ENCODE assay signal across 14 mouse cellular contexts in the genomic region with DNA sequence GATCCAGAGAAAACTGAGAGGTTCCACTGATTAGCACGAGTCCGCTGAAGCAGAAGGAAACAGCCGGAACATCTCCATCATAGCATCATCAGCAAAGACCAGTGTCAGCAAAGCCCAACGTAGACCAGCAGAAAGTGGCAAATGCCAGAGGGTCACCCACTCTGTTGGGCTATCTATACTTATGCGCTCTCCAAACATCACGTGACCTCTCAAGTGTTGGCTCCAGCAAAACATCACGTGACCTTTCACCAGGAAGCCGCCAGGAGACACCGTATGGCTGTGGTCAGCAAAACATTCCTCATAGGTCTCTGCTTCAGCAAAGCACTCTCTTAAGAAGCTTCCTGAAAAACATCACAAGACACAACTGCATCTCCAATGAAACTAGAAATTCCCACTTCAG. TPM values are rescaled to one million over a fixed set of nuclear protein-coding genes. Genes with fewer than 3 reads are reported as not detected.
A peak's percentile ranks its signal among the peaks of the same experiment; 100 is the strongest.
DNase-seq lines count a peak whose midpoint lies in the region; ATAC-seq lines count a peak whose summit lies in the region.
"Had no signal": no experiment of that assay in that cellular context is flagged by ENCODE, and none has a peak within 500 bp of the region (broad histone marks: within the 10 kb centered on the region; RNA-seq: fewer than 3 reads in every experiment).

No protein-coding gene starts in this region.

- H3K4me3 ChIP-seq in forebrain, embryonic 10.5 days, result no peak overlapping the region
- no peak overlapping the region for H3K4me3 ChIP-seq in forebrain, embryonic 14.5 days (ENCODE audit: low read depth, low read length)
- H3K4me3 ChIP-seq in liver, embryonic 13.5 days (replicated peaks), result no peak overlapping the region
- no peak overlapping the region for H3K4me3 ChIP-seq in liver, embryonic 12.5 days
- H3K4me3 ChIP-seq: embryonic facial prominence, embryonic 12.5 days; limb, embryonic 12.5 days; megakaryocyte, embryonic 14.5 days had no signal

- no peak overlapping the region for H3K4me2 ChIP-seq in forebrain, embryonic 14.5 days (ENCODE audit: low read length)
- H3K4me2 ChIP-seq in liver, embryonic 13.5 days, result no peak overlapping the region
- no peak overlapping the region for H3K4me2 ChIP-seq in liver, embryonic 12.5 days
- H3K4me2 ChIP-seq: embryonic facial prominence, embryonic 12.5 days; limb, embryonic 12.5 days had no signal

- H3K9me3 ChIP-seq in forebrain, embryonic 10.5 days, result no peaks in the 10 kb centered on the region
- H3K9me3 ChIP-seq in forebrain, embryonic 14.5 days (replicated peaks; ENCODE audit: control insufficient read depth, low read length), result no peaks in the 10 kb centered on the region
- H3K9me3 ChIP-seq in liver, embryonic 13.5 days (replicated peaks), result no peaks in the 10 kb centered on the region
- no peaks in the 10 kb centered on the region for H3K9me3 ChIP-seq in liver, embryonic 12.5 days (replicated peaks)
- H3K9me3 ChIP-seq: embryonic facial prominence, embryonic 12.5 days; limb, embryonic 12.5 days had no signal

- H3K36me3 ChIP-seq in forebrain, embryonic 10.5 days (replicated peaks), result no peaks in the 10 kb centered on the region
- no peaks in the 10 kb centered on the region for H3K36me3 ChIP-seq in forebrain, embryonic 14.5 days (ENCODE audit: control insufficient read depth, insufficient read depth, low read length)
- no peaks in the 10 kb centered on the region for H3K36me3 ChIP-seq in liver, embryonic 13.5 days
- H3K36me3 ChIP-seq in liver, embryonic 12.5 days, result no peaks in the 10 kb centered on the region
- H3K36me3 ChIP-seq: embryonic facial prominence, embryonic 12.5 days; limb, embryonic 12.5 days had no signal

- no peak overlapping the region for H3K9ac ChIP-seq in forebrain, embryonic 14.5 days (ENCODE audit: low read length)
- no peak overlapping the region for H3K9ac ChIP-seq in liver, embryonic 13.5 days
- no peak overlapping the region for H3K9ac ChIP-seq in liver, embryonic 12.5 days
- H3K9ac ChIP-seq: embryonic facial prominence, embryonic 12.5 days; limb, embryonic 12.5 days had no signal

- H3K27ac ChIP-seq in forebrain, embryonic 10.5 days, result peak overlapping the region; percentile 95
- no peak overlapping the region for H3K27ac ChIP-seq in forebrain, embryonic 14.5 days (ENCODE audit: low read depth, low read length)
- H3K27ac ChIP-seq in liver, embryonic 13.5 days, result no peak overlapping the region
- no peak overlapping the region for H3K27ac ChIP-seq in liver, embryonic 12.5 days
- H3K27ac ChIP-seq: embryonic facial prominence, embryonic 12.5 days; limb, embryonic 12.5 days had no signal

- H3K4me1 ChIP-seq in forebrain, embryonic 10.5 days, result peaks cover 73% of the 10 kb centered on the region
- peaks cover 39% of the 10 kb centered on the region for H3K4me1 ChIP-seq in forebrain, embryonic 14.5 days (ENCODE audit: control insufficient read depth, insufficient read depth, low read length)
- peaks cover 19% of the 10 kb centered on the region for H3K4me1 ChIP-seq in liver, embryonic 13.5 days (replicated peaks)
- peaks cover 29% of the 10 kb centered on the region for H3K4me1 ChIP-seq in liver, embryonic 12.5 days

- ATAC-seq in forebrain, embryonic 14.5 days, result no peak
- ATAC-seq in liver, embryonic 13.5 days (ENCODE audit: low read depth), result 0 out of 2 replicates have a peak, but pooled peaks have one; percentile 26
- no peak for ATAC-seq in liver, embryonic 12.5 days
- ATAC-seq: Patski had no signal

- WGBS in forebrain, embryonic 10.5 days, result 90% methylated on average over 9 of the region's 9 CpGs
- WGBS in forebrain, embryonic 14.5 days, result 94% methylated on average over 9 of the region's 9 CpGs
- WGBS in liver, embryonic 13.5 days (ENCODE audit: insufficient replicate concordance), result 56% methylated on average over 9 of the region's 9 CpGs
- WGBS in liver, embryonic 12.5 days (ENCODE audit: insufficient replicate concordance), result 60% methylated on average over 9 of the region's 9 CpGs

- no peak for DNase-seq in forebrain, embryonic 10.5 days (ENCODE audit: extremely low spot score, low spot score)
- DNase-seq in forebrain, embryonic 14.5 days (ENCODE audit: low spot score), result no peak
- DNase-seq in liver, embryonic 13.5 days, result no peak
- DNase-seq in brain, adult 2 months (ENCODE audit: low read depth, low spot score), result peak; percentile 26
- peak; percentile 62 for DNase-seq in lung, postnatal 10 days
- DNase-seq in urinary bladder, adult 2 months (ENCODE audit: low spot score), result no peak
- DNase-seq in testis, postnatal 14 days (ENCODE audit: low spot score), result no peak
- DNase-seq: kidney, adult 8-10 months; thymus, postnatal 14 days had no signal

- H3K27me3 ChIP-seq in forebrain, embryonic 10.5 days (ENCODE audit: poor library complexity, severe bottlenecking), result no peaks in the 10 kb centered on the region
- no peaks in the 10 kb centered on the region for H3K27me3 ChIP-seq in forebrain, embryonic 14.5 days (replicated peaks; ENCODE audit: control insufficient read depth, insufficient read depth, low read length)
- H3K27me3 ChIP-seq in liver, embryonic 13.5 days, result peaks cover 44% of the 10 kb centered on the region
- H3K27me3 ChIP-seq in liver, embryonic 12.5 days (replicated peaks), result peaks cover 64% of the 10 kb centered on the region
- H3K27me3 ChIP-seq: embryonic facial prominence, embryonic 12.5 days had no signal

RNA-seq across cellular contexts. Expression of a gene that starts 30.6 kb away (rescaled TPM):
- polyA plus RNA-seq in forebrain, embryonic 10.5 days (2016; fragmentation: Nextera tagmentation; extraction: Ambion mirVana), result 25.1 and 25.6 TPM in 2 replicates
- 14.7 and 15.0 TPM in 2 replicates for polyA plus RNA-seq in forebrain, embryonic 14.5 days (2014; fragmentation: Nextera tagmentation; extraction: Ambion mirVana)
- 19.7 and 20.0 TPM in 2 replicates for polyA plus RNA-seq in liver, embryonic 13.5 days (2015; fragmentation: Nextera tagmentation; extraction: Ambion mirVana)
- polyA plus RNA-seq in liver, embryonic 12.5 days (2016; fragmentation: Nextera tagmentation; extraction: Ambion mirVana), result 25.6 and 26.7 TPM in 2 replicates
- 111 and 117 TPM in 2 replicates for polyA plus RNA-seq in urinary bladder, adult 2 months (2012; rRNA removed)

RNA-seq across cellular contexts. Expression of a gene that starts 36.0 kb away (rescaled TPM):
- 107 and 111 TPM in 2 replicates for polyA plus RNA-seq in forebrain, embryonic 10.5 days (2016; fragmentation: Nextera tagmentation; extraction: Ambion mirVana)
- 91.2 and 98.4 TPM in 2 replicates for polyA plus RNA-seq in forebrain, embryonic 14.5 days (2014; fragmentation: Nextera tagmentation; extraction: Ambion mirVana)
- 39.6 and 44.4 TPM in 2 replicates for polyA plus RNA-seq in liver, embryonic 13.5 days (2015; fragmentation: Nextera tagmentation; extraction: Ambion mirVana)
- 49.0 and 51.6 TPM in 2 replicates for polyA plus RNA-seq in liver, embryonic 12.5 days (2016; fragmentation: Nextera tagmentation; extraction: Ambion mirVana)
- 46.5 and 47.5 TPM in 2 replicates for polyA plus RNA-seq in urinary bladder, adult 2 months (2012; rRNA removed)

RNA-seq across cellular contexts. Expression of a gene that starts 47.6 kb away (rescaled TPM):
- 0.36 and 0.40 TPM in 2 replicates for polyA plus RNA-seq in forebrain, embryonic 10.5 days (2016; fragmentation: Nextera tagmentation; extraction: Ambion mirVana)
- polyA plus RNA-seq in forebrain, embryonic 14.5 days (2014; fragmentation: Nextera tagmentation; extraction: Ambion mirVana), result 0.09 TPM in 1 of 2 replicates, not detected in the other
- 4.4 and 5.2 TPM in 2 replicates for polyA plus RNA-seq in liver, embryonic 13.5 days (2015; fragmentation: Nextera tagmentation; extraction: Ambion mirVana)
- polyA plus RNA-seq in liver, embryonic 12.5 days (2016; fragmentation: Nextera tagmentation; extraction: Ambion mirVana), result 2.4 and 3.2 TPM in 2 replicates
- 7.6 and 8.9 TPM in 2 replicates for polyA plus RNA-seq in urinary bladder, adult 2 months (2012; rRNA removed)

RNA-seq across cellular contexts. Expression of a gene that starts 50.5 kb away (rescaled TPM):
- 64.7 and 66.0 TPM in 2 replicates for polyA plus RNA-seq in forebrain, embryonic 10.5 days (2016; fragmentation: Nextera tagmentation; extraction: Ambion mirVana)
- polyA plus RNA-seq in forebrain, embryonic 14.5 days (2014; fragmentation: Nextera tagmentation; extraction: Ambion mirVana), result 28.0 and 38.6 TPM in 2 replicates
- polyA plus RNA-seq in liver, embryonic 13.5 days (2015; fragmentation: Nextera tagmentation; extraction: Ambion mirVana), result 19.2 and 20.2 TPM in 2 replicates
- 26.7 and 32.4 TPM in 2 replicates for polyA plus RNA-seq in liver, embryonic 12.5 days (2016; fragmentation: Nextera tagmentation; extraction: Ambion mirVana)
- polyA plus RNA-seq in urinary bladder, adult 2 months (2012; rRNA removed), result 120 and 137 TPM in 2 replicates

Comparison
In these comparisons a context has a peak if more than half of its experiments do, and no peak if none do; other contexts are left out.
1. DNase-seq: peak in brain, adult 2 months (single experiment) and lung, postnatal 10 days (single experiment); none in forebrain, embryonic 10.5 days (single experiment), forebrain, embryonic 14.5 days (single experiment), liver, embryonic 13.5 days (single experiment), urinary bladder, adult 2 months (single experiment) and testis, postnatal 14 days (single experiment).